Mouse (Mus musculus): Measurements from ENCODE around the gene Tesk1. TPM values are rescaled to one million over a fixed set of nuclear protein-coding genes. Genes with fewer than 3 reads are reported as not detected.
A peak's percentile ranks its signal among the peaks of the same experiment; 100 is the strongest.
"Not testable (repeated sequence)": the region's sequence is repeated elsewhere in the genome, so short reads cannot be mapped to it uniquely, and the experiment has no call there.

The Tesk1 gene
- polyA plus RNA-seq, 1 experiment, result 51.5 TPM

GRCm38 (mm10) chr4:43483535-43484091 lies 41.9 kb downstream of the Tesk1 start, which contains the start of gene Sit1:
TSS of gene Sit1 (minus strand) at chr4:43483734.
- H3K4me3 ChIP-seq (ENCODE audit: insufficient read depth, low read length), result no peak within 1 kb of the TSS
- H3K27ac ChIP-seq (ENCODE audit: insufficient read depth, low read depth, low read length), result no peak within 1 kb of the TSS
- no peak for TF ChIP-seq CTCF (IDR thresholded peaks at IDR 0.05; ENCODE audit: low read depth, low read length)
- no peak for TF ChIP-seq POLR2A (IDR thresholded peaks at IDR 0.05; ENCODE audit: borderline replicate concordance, low read depth, low read length)
- peaks cover 13% of the 10 kb centered on the region for H3K4me1 ChIP-seq (ENCODE audit: control insufficient read depth, insufficient read depth, low read length)

- H3K4me3 ChIP-seq (ENCODE audit: insufficient read depth, low read length); H3K4me1 ChIP-seq (ENCODE audit: control insufficient read depth, insufficient read depth, low read length); H3K27ac ChIP-seq (ENCODE audit: insufficient read depth, low read depth, low read length): not testable (repeated sequence)
Measured at GRCm38 (mm10) chr4:43485666-43486065, 43.9 kb downstream of the Tesk1 start.

GRCm38 (mm10) chr4:43489611-43490010 lies 47.9 kb downstream of the Tesk1 start:
- Histone ChIP-seq H3K4me3 (ENCODE audit: insufficient read depth, low read length) (no peak overlapping the region), H3K27ac (ENCODE audit: insufficient read depth, low read depth, low read length) (no peak overlapping the region), H3K4me1 (ENCODE audit: control insufficient read depth, insufficient read depth, low read length) (peaks cover 3% of the 10 kb centered on the region)
- no peak for TF ChIP-seq CTCF (IDR thresholded peaks at IDR 0.05; ENCODE audit: low read depth, low read length)
- no peak for TF ChIP-seq POLR2A (IDR thresholded peaks at IDR 0.05; ENCODE audit: borderline replicate concordance, low read depth, low read length)

GRCm38 (mm10) chr4:43490801-43491200 lies 49.1 kb downstream of the Tesk1 start:
- H3K4me3 ChIP-seq (ENCODE audit: insufficient read depth, low read length), result no peak overlapping the region
- no peak overlapping the region for H3K27ac ChIP-seq (ENCODE audit: insufficient read depth, low read depth, low read length)
- H3K4me1 ChIP-seq (ENCODE audit: control insufficient read depth, insufficient read depth, low read length), result peaks cover 3% of the 10 kb centered on the region
- TF ChIP-seq CTCF (IDR thresholded peaks at IDR 0.05; ENCODE audit: low read depth, low read length), result no peak

- no peak overlapping the region for H3K27ac ChIP-seq (ENCODE audit: insufficient read depth, low read depth, low read length)
- peaks cover 3% of the 10 kb centered on the region for H3K4me1 ChIP-seq (ENCODE audit: control insufficient read depth, insufficient read depth, low read length)
- H3K4me3 ChIP-seq (ENCODE audit: insufficient read depth, low read length), result no peak overlapping the region
- no peak for TF ChIP-seq CTCF (IDR thresholded peaks at IDR 0.05; ENCODE audit: low read depth, low read length)
- TF ChIP-seq POLR2A (IDR thresholded peaks at IDR 0.05; ENCODE audit: borderline replicate concordance, low read depth, low read length), result no peak
Measured at GRCm38 (mm10) chr4:43492101-43492820, 50.5 kb downstream of the Tesk1 start.

GRCm38 (mm10) chr4:43492821-43493185 lies 51.1 kb downstream of the Tesk1 start, which contains the start of gene Ccdc107:
TSS of gene Ccdc107 (plus strand) at chr4:43492900.
- no peak for TF ChIP-seq POLR2A (IDR thresholded peaks at IDR 0.05; ENCODE audit: borderline replicate concordance, low read depth, low read length)
- no peak for TF ChIP-seq CTCF (IDR thresholded peaks at IDR 0.05; ENCODE audit: low read depth, low read length)
- Histone ChIP-seq H3K4me3 (ENCODE audit: insufficient read depth, low read length) (peak within 1 kb of the TSS; percentile 84), H3K27ac (ENCODE audit: insufficient read depth, low read depth, low read length) (0 out of 2 replicates have a peak within 1 kb of the TSS, but pooled peaks have one; percentile 20), H3K4me1 (ENCODE audit: control insufficient read depth, insufficient read depth, low read length) (peaks cover 3% of the 10 kb centered on the region)

GRCm38 (mm10) chr4:43493186-43493845 lies 51.6 kb downstream of the Tesk1 start:
- peaks cover 7% of the 10 kb centered on the region for H3K4me1 ChIP-seq (ENCODE audit: control insufficient read depth, insufficient read depth, low read length)

GRCm38 (mm10) chr4:43493846-43494240 lies 52.1 kb downstream of the Tesk1 start:
- H3K27ac ChIP-seq (ENCODE audit: insufficient read depth, low read depth, low read length), result no peak overlapping the region
- peak overlapping the region; percentile 84 for H3K4me3 ChIP-seq (ENCODE audit: insufficient read depth, low read length)
- H3K4me1 ChIP-seq (ENCODE audit: control insufficient read depth, insufficient read depth, low read length), result peaks cover 10% of the 10 kb centered on the region
- TF ChIP-seq POLR2A (IDR thresholded peaks at IDR 0.05; ENCODE audit: borderline replicate concordance, low read depth, low read length) (no peak), CTCF (IDR thresholded peaks at IDR 0.05; ENCODE audit: low read depth, low read length) (no peak)

More at GRCm38 (mm10) chr4:43493186-43493845, 51.6 kb downstream of the Tesk1 start:
- Histone ChIP-seq H3K27ac (ENCODE audit: insufficient read depth, low read depth, low read length) (0 out of 2 replicates have a peak overlapping the region, but pooled peaks have one; percentile 20), H3K4me3 (ENCODE audit: insufficient read depth, low read length) (peak overlapping the region; percentile 84)
- TF ChIP-seq POLR2A (IDR thresholded peaks at IDR 0.05; ENCODE audit: borderline replicate concordance, low read depth, low read length), result 0 out of 2 replicates have a peak, but pooled peaks have one; percentile 58
- TF ChIP-seq CTCF (IDR thresholded peaks at IDR 0.05; ENCODE audit: low read depth, low read length), result no peak

- H3K4me3 ChIP-seq (ENCODE audit: insufficient read depth, low read length), result no peak overlapping the region
- peaks cover 17% of the 10 kb centered on the region for H3K4me1 ChIP-seq (ENCODE audit: control insufficient read depth, insufficient read depth, low read length)
- H3K27ac ChIP-seq (ENCODE audit: insufficient read depth, low read depth, low read length), result no peak overlapping the region
- TF ChIP-seq POLR2A (IDR thresholded peaks at IDR 0.05; ENCODE audit: borderline replicate concordance, low read depth, low read length) (no peak), CTCF (IDR thresholded peaks at IDR 0.05; ENCODE audit: low read depth, low read length) (no peak)
Measured at GRCm38 (mm10) chr4:43496587-43496986, 54.8 kb downstream of the Tesk1 start.

GRCm38 (mm10) chr4:43497405-43497804 lies 55.7 kb downstream of the Tesk1 start:
- Histone ChIP-seq H3K27ac (ENCODE audit: insufficient read depth, low read depth, low read length) (no peak overlapping the region), H3K4me3 (ENCODE audit: insufficient read depth, low read length) (no peak overlapping the region), H3K4me1 (ENCODE audit: control insufficient read depth, insufficient read depth, low read length) (peaks cover 17% of the 10 kb centered on the region)
- TF ChIP-seq CTCF (IDR thresholded peaks at IDR 0.05; ENCODE audit: low read depth, low read length) (no peak), POLR2A (IDR thresholded peaks at IDR 0.05; ENCODE audit: borderline replicate concordance, low read depth, low read length) (no peak)

Other genes starting within 250 kb of the Tesk1 start
- not detected in 2 replicates for gene Atp8b5, start 174.8 kb upstream of the Tesk1 start, polyA plus RNA-seq (2012; ENCODE audit: insufficient read depth, insufficient read length, missing spikeins)
- gene Rusc2, start 60.0 kb upstream of the Tesk1 start, polyA plus RNA-seq (2012; ENCODE audit: insufficient read depth, insufficient read length, missing spikeins), result 40.0 and 44.3 TPM in 2 replicates
- not detected in 2 replicates for gene Fam166b, start 12.8 kb upstream of the Tesk1 start, polyA plus RNA-seq (2012; ENCODE audit: insufficient read depth, insufficient read length, missing spikeins)
- gene Cd72, start 12.7 kb downstream of the Tesk1 start, polyA plus RNA-seq (2012; ENCODE audit: insufficient read depth, insufficient read length, missing spikeins), result 854 and 867 TPM in 2 replicates
- not detected in 2 replicates for gene Sit1, start 41.8 kb downstream of the Tesk1 start, polyA plus RNA-seq (2012; ENCODE audit: insufficient read depth, insufficient read length, missing spikeins)
- gene Ccdc107, start 51.0 kb downstream of the Tesk1 start, polyA plus RNA-seq (2012; ENCODE audit: insufficient read depth, insufficient read length, missing spikeins), result 33.0 and 39.4 TPM in 2 replicates
- 32.5 and 39.2 TPM in 2 replicates for gene Arhgef39, start 57.8 kb downstream of the Tesk1 start, polyA plus RNA-seq (2012; ENCODE audit: insufficient read depth, insufficient read length, missing spikeins)
- gene Car9, start 65.0 kb downstream of the Tesk1 start, polyA plus RNA-seq (2012; ENCODE audit: insufficient read depth, insufficient read length, missing spikeins), result 5.7 and 6.0 TPM in 2 replicates
- gene Tpm2, start 81.8 kb downstream of the Tesk1 start, polyA plus RNA-seq (2012; ENCODE audit: insufficient read depth, insufficient read length, missing spikeins), result 7.0 and 8.9 TPM in 2 replicates
- gene Creb3, start 120.4 kb downstream of the Tesk1 start, polyA plus RNA-seq (2012; ENCODE audit: insufficient read depth, insufficient read length, missing spikeins), result 50.7 and 54.0 TPM in 2 replicates
- 168 and 219 TPM in 2 replicates for gene Tln1, start 120.8 kb downstream of the Tesk1 start, polyA plus RNA-seq (2012; ENCODE audit: insufficient read depth, insufficient read length, missing spikeins)
- 15.8 and 17.3 TPM in 2 replicates for gene Rgp1, start 136.8 kb downstream of the Tesk1 start, polyA plus RNA-seq (2012; ENCODE audit: insufficient read depth, insufficient read length, missing spikeins)
- 9.6 and 11.3 TPM in 2 replicates for gene Gba2, start 136.9 kb downstream of the Tesk1 start, polyA plus RNA-seq (2012; ENCODE audit: insufficient read depth, insufficient read length, missing spikeins)
- not detected in 2 replicates for gene Msmp, start 142.6 kb downstream of the Tesk1 start, polyA plus RNA-seq (2012; ENCODE audit: insufficient read depth, insufficient read length, missing spikeins)
- 0.44 TPM in 1 of 2 replicates, not detected in the other for gene Npr2, start 190.0 kb downstream of the Tesk1 start, polyA plus RNA-seq (2012; ENCODE audit: insufficient read depth, insufficient read length, missing spikeins)
- gene Spag8, start 211.7 kb downstream of the Tesk1 start, polyA plus RNA-seq (2012; ENCODE audit: insufficient read depth, insufficient read length, missing spikeins), result not detected in 2 replicates
- gene Hint2, start 214.5 kb downstream of the Tesk1 start, polyA plus RNA-seq (2012; ENCODE audit: insufficient read depth, insufficient read length, missing spikeins), result 32.7 and 33.1 TPM in 2 replicates
- 1.9 and 2.4 TPM in 2 replicates for gene Tmem8b, start 227.0 kb downstream of the Tesk1 start, polyA plus RNA-seq (2012; ENCODE audit: insufficient read depth, insufficient read length, missing spikeins)
- gene Fam221b, start 227.2 kb downstream of the Tesk1 start, polyA plus RNA-seq (2012; ENCODE audit: insufficient read depth, insufficient read length, missing spikeins), result 0.15 and 0.21 TPM in 2 replicates

Measured in bone marrow macrophage, adult 2 months (primary cell).